In the genomic region with DNA sequence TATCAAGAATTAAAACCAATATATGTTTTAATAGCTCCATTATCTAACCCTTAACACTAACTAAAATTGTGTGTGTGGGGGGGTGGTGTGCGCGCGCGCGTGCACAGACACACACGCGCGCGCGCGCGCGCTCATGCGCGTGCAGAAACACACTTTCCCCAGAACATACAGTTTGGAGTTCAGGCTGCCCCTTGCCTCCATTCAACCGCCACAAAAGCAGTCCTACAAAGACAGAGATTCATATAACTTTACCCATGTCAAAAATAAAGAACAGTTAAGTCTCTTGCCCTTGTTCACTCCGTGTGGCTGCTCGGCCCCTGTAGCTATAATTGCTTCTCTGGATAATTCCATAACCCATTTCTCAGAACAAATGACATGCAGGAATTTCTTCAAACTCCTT, we compare ENCODE assay signal across 8 mouse cellular contexts. TPM values are rescaled to one million over a fixed set of nuclear protein-coding genes. Genes with fewer than 3 reads are reported as not detected.
DNase-seq lines count a peak whose midpoint lies in the region; ATAC-seq lines count a peak whose summit lies in the region.

No protein-coding gene starts in this region.

- peak overlapping the region; percentile 62 for H3K4me2 ChIP-seq in intestine, embryonic 16.5 days (ENCODE audit: low read depth, low read length)

- H3K4me3 ChIP-seq in forebrain, embryonic 10.5 days, result peak overlapping the region; percentile 58
- peak overlapping the region; percentile 59 for H3K4me3 ChIP-seq in intestine, embryonic 16.5 days (ENCODE audit: low read length)

- peak; percentile 18; the same call in 1 of the 2 replicates for ATAC-seq in intestine, embryonic 16.5 days

- peaks cover 8% of the 10 kb centered on the region for H3K4me1 ChIP-seq in forebrain, embryonic 10.5 days
- no peaks in the 10 kb centered on the region for H3K4me1 ChIP-seq in intestine, embryonic 16.5 days (ENCODE audit: control insufficient read depth, insufficient read depth, low read length)

- 18% methylated on average over 18 of the region's 18 CpGs for WGBS in forebrain, embryonic 10.5 days
- 27% methylated on average over 18 of the region's 18 CpGs for WGBS in intestine, embryonic 16.5 days

- peak overlapping the region; percentile 75; the same call in 1 of the 2 replicates for H3K27ac ChIP-seq in forebrain, embryonic 10.5 days
- H3K27ac ChIP-seq in intestine, embryonic 16.5 days (ENCODE audit: low read length), result peak overlapping the region; percentile 56; the same call in 1 of the 2 replicates

- H3K9ac ChIP-seq in intestine, embryonic 16.5 days (ENCODE audit: low read depth, low read length), result peak overlapping the region; percentile 65

- H3K27me3 ChIP-seq in forebrain, embryonic 10.5 days (ENCODE audit: poor library complexity, severe bottlenecking), result peaks cover 29% of the 10 kb centered on the region
- no peaks in the 10 kb centered on the region for H3K27me3 ChIP-seq in intestine, embryonic 16.5 days (replicated peaks; ENCODE audit: control insufficient read depth, insufficient read depth, low read length)

- no peaks in the 10 kb centered on the region; the same call in 1 of the 2 replicates for H3K36me3 ChIP-seq in forebrain, embryonic 10.5 days (replicated peaks)
- no peaks in the 10 kb centered on the region for H3K36me3 ChIP-seq in intestine, embryonic 16.5 days (ENCODE audit: control insufficient read depth, insufficient read depth, low read length)

- peak; percentile 34 for DNase-seq in embryo, embryonic 10.5 days (ENCODE audit: low spot score)
- no peak for DNase-seq in embryo, embryonic 10 days (ENCODE audit: low spot score)
- peak; percentile 58 for DNase-seq in CD4-positive helper T cell, adult 2 months (ENCODE audit: low read depth, low spot score)
- DNase-seq in forebrain, embryonic 10.5 days (ENCODE audit: extremely low spot score, low spot score), result no peak
- DNase-seq in mesoderm, embryonic 11.5 days (ENCODE audit: low read depth, low spot score), result peak; percentile 29
- DNase-seq in thymus, postnatal 4 days, result peak; percentile 65
- no peak for DNase-seq in right cerebral cortex, postnatal 36 days (ENCODE audit: low spot score in 2 of 2)

- H3K9me3 ChIP-seq in forebrain, embryonic 10.5 days, result no peaks in the 10 kb centered on the region
- no peaks in the 10 kb centered on the region for H3K9me3 ChIP-seq in intestine, embryonic 16.5 days (ENCODE audit: control insufficient read depth, low read length)

RNA-seq across cellular contexts. Expression of a gene that starts 0.7 kb away (rescaled TPM):
- 60.7 and 61.7 TPM in 2 replicates for polyA plus RNA-seq in forebrain, embryonic 10.5 days (2016; fragmentation: Nextera tagmentation; extraction: Ambion mirVana)
- polyA plus RNA-seq in intestine, embryonic 16.5 days (2015; fragmentation: Nextera tagmentation; extraction: Ambion mirVana), result 451 and 480 TPM in 2 replicates

Comparison
In these comparisons a context has a peak if more than half of its experiments do, and no peak if none do; other contexts are left out.
1. DNase-seq: peak in embryo, embryonic 10.5 days (single experiment), CD4-positive helper T cell, adult 2 months (single experiment), mesoderm, embryonic 11.5 days (single experiment) and thymus, postnatal 4 days (single experiment); none in embryo, embryonic 10 days (single experiment), forebrain, embryonic 10.5 days (single experiment) and right cerebral cortex, postnatal 36 days (0 of 2).